In genomic region chr13:37847601-37848358, GRCm38 (mm10) we compare ENCODE assay signal across 8 mouse cellular contexts.
DNase-seq lines count a peak whose midpoint lies in the region; ATAC-seq lines count a peak whose summit lies in the region.

No protein-coding gene starts in this region.

- H3K27me3 ChIP-seq in heart, embryonic 10.5 days (ENCODE audit: insufficient read depth, poor library complexity, severe bottlenecking), result no peaks in the 10 kb centered on the region
- no peaks in the 10 kb centered on the region for H3K27me3 ChIP-seq in limb, embryonic 15.5 days
- no peaks in the 10 kb centered on the region for H3K27me3 ChIP-seq in neural tube, embryonic 15.5 days (replicated peaks)

- H3K9me3 ChIP-seq in heart, embryonic 10.5 days, result no peaks in the 10 kb centered on the region
- no peaks in the 10 kb centered on the region for H3K9me3 ChIP-seq in limb, embryonic 15.5 days
- no peaks in the 10 kb centered on the region for H3K9me3 ChIP-seq in neural tube, embryonic 15.5 days (replicated peaks)

- peaks cover 51% of the 10 kb centered on the region for H3K4me1 ChIP-seq in heart, embryonic 10.5 days
- H3K4me1 ChIP-seq in limb, embryonic 15.5 days, result peaks cover 22% of the 10 kb centered on the region
- H3K4me1 ChIP-seq in neural tube, embryonic 15.5 days, result peaks cover 6% of the 10 kb centered on the region

- H3K4me3 ChIP-seq in heart, embryonic 10.5 days, result no peak overlapping the region
- H3K4me3 ChIP-seq in limb, embryonic 15.5 days, result no peak overlapping the region
- H3K4me3 ChIP-seq in neural tube, embryonic 15.5 days (replicated peaks), result no peak overlapping the region

- H3K9ac ChIP-seq in limb, embryonic 15.5 days, result no peak overlapping the region
- H3K9ac ChIP-seq in neural tube, embryonic 15.5 days (replicated peaks), result no peak overlapping the region

- no peaks in the 10 kb centered on the region for H3K36me3 ChIP-seq in heart, embryonic 10.5 days
- no peaks in the 10 kb centered on the region for H3K36me3 ChIP-seq in limb, embryonic 15.5 days
- H3K36me3 ChIP-seq in neural tube, embryonic 15.5 days, result no peaks in the 10 kb centered on the region

- no peak for ATAC-seq in limb, embryonic 15.5 days (ENCODE audit: insufficient number of reproducible peaks, low FRiP score, low TSS enrichment, low read depth)
- no peak for ATAC-seq in neural tube, embryonic 15.5 days (ENCODE audit: low FRiP score)

- 86% methylated on average over 17 of the region's 17 CpGs for WGBS in heart, embryonic 10.5 days
- WGBS in limb, embryonic 15.5 days, result 61% methylated on average over 17 of the region's 17 CpGs
- WGBS in neural tube, embryonic 15.5 days, result 62% methylated on average over 17 of the region's 17 CpGs

- peak; percentile 62 to 65 for DNase-seq in heart, adult 18-20 months
- DNase-seq in heart, embryonic 10.5 days (ENCODE audit: low spot score), result no peak
- DNase-seq in 3134 (ENCODE audit: extremely low read depth, insufficient read length, low spot score), result peak; percentile 77
- peak; percentile 89 to 90 for DNase-seq in adrenal gland, postnatal 36 days
- DNase-seq in frontal cortex, adult 2 months (ENCODE audit: extremely low spot score in 1 of 2, low spot score in 1 of 2), result no peak
- DNase-seq in T-cell, adult 2 months (ENCODE audit: low spot score), result no peak

- H3K4me2 ChIP-seq in limb, embryonic 15.5 days, result no peak overlapping the region
- H3K4me2 ChIP-seq in neural tube, embryonic 15.5 days, result no peak overlapping the region

- H3K27ac ChIP-seq in heart, embryonic 10.5 days, result no peak overlapping the region
- peak overlapping the region; percentile 48 for H3K27ac ChIP-seq in limb, embryonic 15.5 days
- no peak overlapping the region for H3K27ac ChIP-seq in neural tube, embryonic 15.5 days (replicated peaks)

Comparison
In these comparisons a context has a peak if more than half of its experiments do, and no peak if none do; other contexts are left out.
1. DNase-seq: peak in heart, adult 18-20 months (2 of 2), 3134 (single experiment) and adrenal gland, postnatal 36 days (2 of 2); none in heart, embryonic 10.5 days (single experiment), frontal cortex, adult 2 months (0 of 2) and T-cell, adult 2 months (single experiment).